In the genomic region with DNA sequence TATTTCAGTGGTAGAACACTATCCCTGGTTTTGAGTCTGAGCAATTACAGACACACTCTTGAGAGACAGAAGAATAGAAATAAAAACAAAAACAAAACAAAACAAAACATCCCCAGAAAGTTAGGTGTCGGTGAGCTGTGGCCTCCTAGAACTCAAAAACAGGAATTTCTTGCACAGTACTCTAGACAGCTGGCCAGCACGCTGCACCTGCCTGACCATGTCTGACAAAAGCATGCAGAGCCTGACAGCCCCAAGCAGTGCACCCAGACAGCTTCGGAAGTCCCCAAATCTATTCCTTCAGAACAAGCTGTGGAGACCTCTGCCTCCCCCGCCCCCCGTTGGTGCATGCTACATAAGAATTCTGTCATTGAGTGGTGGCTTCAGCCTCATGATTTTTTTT, we compare ENCODE assay signal across 12 mouse cellular contexts. TPM values are rescaled to one million over a fixed set of nuclear protein-coding genes. Genes with fewer than 3 reads are reported as not detected.
DNase-seq lines count a peak whose midpoint lies in the region; ATAC-seq and TF ChIP-seq lines count a peak whose summit lies in the region.
"Had no signal": no experiment of that assay in that cellular context is flagged by ENCODE, and none has a peak within 500 bp of the region (broad histone marks: within the 10 kb centered on the region; RNA-seq: fewer than 3 reads in every experiment).

No protein-coding gene starts in this region.

- H3K27ac ChIP-seq in forebrain, embryonic 12.5 days: peak overlapping the region; percentile 60; the same call in 1 of the 2 replicates
- H3K27ac ChIP-seq in forebrain, postnatal 0 days (ENCODE audit: low read depth, low read length): no peak overlapping the region
- H3K27ac ChIP-seq in midbrain, embryonic 12.5 days (replicated peaks): peak overlapping the region; percentile 60
- no peak overlapping the region for H3K27ac ChIP-seq in midbrain, embryonic 14.5 days (replicated peaks; ENCODE audit: low read depth, low read length)
- peak overlapping the region; percentile 66; the same call in 1 of the 2 replicates for H3K27ac ChIP-seq in hindbrain, embryonic 12.5 days
- H3K27ac ChIP-seq in neural tube, embryonic 13.5 days (replicated peaks): peak overlapping the region; percentile 59
- H3K27ac ChIP-seq in lung, postnatal 0 days (ENCODE audit: low read length): no peak overlapping the region

- H3K4me2 ChIP-seq in forebrain, embryonic 12.5 days: no peak overlapping the region
- H3K4me2 ChIP-seq in forebrain, postnatal 0 days (ENCODE audit: low read depth): no peak overlapping the region
- no peak overlapping the region for H3K4me2 ChIP-seq in midbrain, embryonic 12.5 days (replicated peaks)
- no peak overlapping the region for H3K4me2 ChIP-seq in midbrain, embryonic 14.5 days (ENCODE audit: low read length)
- no peak overlapping the region for H3K4me2 ChIP-seq in hindbrain, embryonic 12.5 days (replicated peaks)
- no peak overlapping the region for H3K4me2 ChIP-seq in neural tube, embryonic 13.5 days
- H3K4me2 ChIP-seq in lung, postnatal 0 days (replicated peaks; ENCODE audit: low read depth, low read length): no peak overlapping the region
- H3K4me2 ChIP-seq: hindbrain, embryonic 15.5 days had no signal

- H3K27me3 ChIP-seq in forebrain, embryonic 12.5 days: no peaks in the 10 kb centered on the region
- H3K27me3 ChIP-seq in forebrain, postnatal 0 days (ENCODE audit: insufficient read depth, low read length): no peaks in the 10 kb centered on the region
- no peaks in the 10 kb centered on the region for H3K27me3 ChIP-seq in midbrain, embryonic 12.5 days
- no peaks in the 10 kb centered on the region for H3K27me3 ChIP-seq in midbrain, embryonic 14.5 days (ENCODE audit: control insufficient read depth, insufficient read depth, low read length)
- H3K27me3 ChIP-seq in hindbrain, embryonic 12.5 days: no peaks in the 10 kb centered on the region
- H3K27me3 ChIP-seq in neural tube, embryonic 13.5 days: no peaks in the 10 kb centered on the region
- no peaks in the 10 kb centered on the region for H3K27me3 ChIP-seq in lung, postnatal 0 days (replicated peaks; ENCODE audit: insufficient read depth, low read length)
- H3K27me3 ChIP-seq: hindbrain, embryonic 15.5 days had no signal

- no peak for ATAC-seq in forebrain, embryonic 12.5 days (ENCODE audit: low FRiP score)
- ATAC-seq in forebrain, postnatal 0 days: no peak
- ATAC-seq in midbrain, embryonic 12.5 days (ENCODE audit: low FRiP score, low read depth): no peak
- ATAC-seq in midbrain, embryonic 14.5 days (ENCODE audit: low FRiP score, low TSS enrichment): no peak
- no peak for ATAC-seq in hindbrain, embryonic 12.5 days (ENCODE audit: low FRiP score)
- ATAC-seq in neural tube, embryonic 13.5 days (ENCODE audit: low read depth): no peak
- no peak for ATAC-seq in megakaryocyte progenitor cell, adult 5-6 weeks (replicated peaks; ENCODE audit: poor library complexity)
- no peak for ATAC-seq in lung, postnatal 0 days
- ATAC-seq: liver, postnatal 0 days had no signal

- no peaks in the 10 kb centered on the region for H3K9me3 ChIP-seq in forebrain, embryonic 12.5 days
- H3K9me3 ChIP-seq in forebrain, postnatal 0 days (ENCODE audit: low read length): no peaks in the 10 kb centered on the region
- no peaks in the 10 kb centered on the region for H3K9me3 ChIP-seq in midbrain, embryonic 12.5 days
- no peaks in the 10 kb centered on the region for H3K9me3 ChIP-seq in midbrain, embryonic 14.5 days (ENCODE audit: control insufficient read depth, low read length)
- H3K9me3 ChIP-seq in hindbrain, embryonic 12.5 days (replicated peaks): no peaks in the 10 kb centered on the region
- H3K9me3 ChIP-seq in neural tube, embryonic 13.5 days: no peaks in the 10 kb centered on the region
- H3K9me3 ChIP-seq in lung, postnatal 0 days (ENCODE audit: low read length): no peaks in the 10 kb centered on the region
- H3K9me3 ChIP-seq: hindbrain, embryonic 15.5 days had no signal

- peak overlapping the region; percentile 36; the same call in 1 of the 2 replicates for H3K9ac ChIP-seq in forebrain, embryonic 12.5 days
- no peak overlapping the region for H3K9ac ChIP-seq in forebrain, postnatal 0 days
- H3K9ac ChIP-seq in midbrain, embryonic 12.5 days (replicated peaks): no peak overlapping the region
- no peak overlapping the region for H3K9ac ChIP-seq in midbrain, embryonic 14.5 days (replicated peaks; ENCODE audit: low read length)
- H3K9ac ChIP-seq in hindbrain, embryonic 12.5 days: no peak overlapping the region
- peak overlapping the region; percentile 38; the same call in 1 of the 2 replicates for H3K9ac ChIP-seq in neural tube, embryonic 13.5 days
- H3K9ac ChIP-seq in lung, postnatal 0 days (replicated peaks; ENCODE audit: low read depth): no peak overlapping the region
- H3K9ac ChIP-seq: hindbrain, embryonic 15.5 days; liver, postnatal 0 days had no signal

- DNase-seq in forebrain, postnatal 0 days: no peak
- DNase-seq in midbrain, embryonic 14.5 days: no peak
- no peak for DNase-seq in lung, postnatal 0 days (ENCODE audit: low spot score)
- DNase-seq: cerebellum, adult 2 months; liver, postnatal 0 days; right cerebral cortex, postnatal 14 days had no signal

- 66% methylated on average over 5 of the region's 5 CpGs for WGBS in forebrain, embryonic 12.5 days
- 64% methylated on average over 5 of the region's 5 CpGs for WGBS in forebrain, postnatal 0 days
- WGBS in midbrain, embryonic 12.5 days: 53% methylated on average over 5 of the region's 5 CpGs
- WGBS in midbrain, embryonic 14.5 days: 41% methylated on average over 5 of the region's 5 CpGs
- 49% methylated on average over 5 of the region's 5 CpGs for WGBS in hindbrain, embryonic 12.5 days
- 43% methylated on average over 5 of the region's 5 CpGs for WGBS in neural tube, embryonic 13.5 days
- 70% methylated on average over 5 of the region's 5 CpGs for WGBS in lung, postnatal 0 days

- TF ChIP-seq CTCF in forebrain, postnatal 0 days (IDR thresholded peaks at IDR 0.05; ENCODE audit: low read depth): no peak
- TF ChIP-seq CTCF in lung, postnatal 0 days (IDR thresholded peaks at IDR 0.05): no peak

- no peak for TF ChIP-seq EP300 in lung, postnatal 0 days (IDR thresholded peaks at IDR 0.05)

- H3K4me1 ChIP-seq in forebrain, embryonic 12.5 days: peaks cover 59% of the 10 kb centered on the region
- H3K4me1 ChIP-seq in forebrain, postnatal 0 days (ENCODE audit: insufficient read depth): 0 out of 2 replicates have a peak, but pooled peaks cover 3% of the 10 kb centered on the region
- H3K4me1 ChIP-seq in midbrain, embryonic 12.5 days: peaks cover 58% of the 10 kb centered on the region
- peaks cover 32% of the 10 kb centered on the region for H3K4me1 ChIP-seq in midbrain, embryonic 14.5 days (ENCODE audit: control insufficient read depth, insufficient read depth, low read length)
- H3K4me1 ChIP-seq in hindbrain, embryonic 12.5 days: peaks cover 58% of the 10 kb centered on the region
- peaks cover 73% of the 10 kb centered on the region for H3K4me1 ChIP-seq in neural tube, embryonic 13.5 days (replicated peaks)
- no peaks in the 10 kb centered on the region for H3K4me1 ChIP-seq in lung, postnatal 0 days (ENCODE audit: insufficient read depth, low read depth, low read length)

- H3K36me3 ChIP-seq in forebrain, embryonic 12.5 days (replicated peaks): no peaks in the 10 kb centered on the region
- H3K36me3 ChIP-seq in forebrain, postnatal 0 days (ENCODE audit: insufficient read depth): no peaks in the 10 kb centered on the region
- H3K36me3 ChIP-seq in midbrain, embryonic 12.5 days: no peaks in the 10 kb centered on the region
- H3K36me3 ChIP-seq in midbrain, embryonic 14.5 days (ENCODE audit: control insufficient read depth, insufficient read depth, low read length): no peaks in the 10 kb centered on the region
- H3K36me3 ChIP-seq in hindbrain, embryonic 12.5 days: no peaks in the 10 kb centered on the region
- H3K36me3 ChIP-seq in neural tube, embryonic 13.5 days: no peaks in the 10 kb centered on the region
- H3K36me3 ChIP-seq in lung, postnatal 0 days (ENCODE audit: insufficient read depth, low read length): no peaks in the 10 kb centered on the region
- H3K36me3 ChIP-seq: hindbrain, embryonic 15.5 days had no signal

- no peak overlapping the region for H3K4me3 ChIP-seq in forebrain, embryonic 12.5 days (replicated peaks)
- H3K4me3 ChIP-seq in forebrain, postnatal 0 days (ENCODE audit: low read depth, low read length): no peak overlapping the region
- no peak overlapping the region for H3K4me3 ChIP-seq in midbrain, embryonic 12.5 days
- H3K4me3 ChIP-seq in midbrain, embryonic 14.5 days (replicated peaks; ENCODE audit: low read depth, low read length): no peak overlapping the region
- H3K4me3 ChIP-seq in hindbrain, embryonic 12.5 days: no peak overlapping the region
- no peak overlapping the region for H3K4me3 ChIP-seq in neural tube, embryonic 13.5 days
- no peak overlapping the region for H3K4me3 ChIP-seq in lung, postnatal 0 days (ENCODE audit: low read depth, low read length)
- H3K4me3 ChIP-seq: hindbrain, embryonic 15.5 days had no signal

RNA-seq across cellular contexts. Expression of a gene that starts 49.1 kb away (rescaled TPM):
- 48.4 and 58.6 TPM in 2 replicates for polyA plus RNA-seq in forebrain, embryonic 12.5 days (2016; fragmentation: Nextera tagmentation; extraction: Ambion mirVana)
- total RNA-seq in forebrain, postnatal 0 days (2014; rRNA removed): 19.0 and 22.1 TPM in 2 replicates
- polyA plus RNA-seq in forebrain, postnatal 0 days (2015; fragmentation: Nextera tagmentation; extraction: Ambion mirVana): 10.7 and 12.7 TPM in 2 replicates
- polyA plus RNA-seq in midbrain, embryonic 12.5 days (2016; fragmentation: Nextera tagmentation; extraction: Ambion mirVana): 56.9 and 69.4 TPM in 2 replicates
- 21.9 and 28.2 TPM in 2 replicates for polyA plus RNA-seq in midbrain, embryonic 14.5 days (2014; fragmentation: Nextera tagmentation; extraction: Ambion mirVana)
- 54.3 and 57.3 TPM in 2 replicates for polyA plus RNA-seq in hindbrain, embryonic 12.5 days (2016; fragmentation: Nextera tagmentation; extraction: Ambion mirVana)
- polyA plus RNA-seq in neural tube, embryonic 13.5 days (2015; fragmentation: Nextera tagmentation; extraction: Ambion mirVana): 36.4 and 38.7 TPM in 2 replicates
- 20.7 and 23.9 TPM in 2 replicates for total RNA-seq in megakaryocyte progenitor cell, adult 5-6 weeks (2015)
- 20.0 and 26.5 TPM in 2 replicates for total RNA-seq in megakaryocyte progenitor cell, adult 5-6 weeks (2017)
- 11.7 and 11.9 TPM in 2 replicates for polyA plus RNA-seq in lung, postnatal 0 days (2015; fragmentation: Nextera tagmentation; extraction: Ambion mirVana)

RNA-seq across cellular contexts. Expression of a gene that starts 56.9 kb away (rescaled TPM):
- 103 and 109 TPM in 2 replicates for polyA plus RNA-seq in forebrain, embryonic 12.5 days (2016; fragmentation: Nextera tagmentation; extraction: Ambion mirVana)
- total RNA-seq in forebrain, postnatal 0 days (2014; rRNA removed): 48.6 and 56.6 TPM in 2 replicates
- polyA plus RNA-seq in forebrain, postnatal 0 days (2015; fragmentation: Nextera tagmentation; extraction: Ambion mirVana): 93.2 and 98.2 TPM in 2 replicates
- polyA plus RNA-seq in midbrain, embryonic 12.5 days (2016; fragmentation: Nextera tagmentation; extraction: Ambion mirVana): 98.8 and 113 TPM in 2 replicates
- 111 and 120 TPM in 2 replicates for polyA plus RNA-seq in midbrain, embryonic 14.5 days (2014; fragmentation: Nextera tagmentation; extraction: Ambion mirVana)
- 111 and 113 TPM in 2 replicates for polyA plus RNA-seq in hindbrain, embryonic 12.5 days (2016; fragmentation: Nextera tagmentation; extraction: Ambion mirVana)
- polyA plus RNA-seq in neural tube, embryonic 13.5 days (2015; fragmentation: Nextera tagmentation; extraction: Ambion mirVana): 103 and 124 TPM in 2 replicates
- 20.4 and 25.9 TPM in 2 replicates for total RNA-seq in megakaryocyte progenitor cell, adult 5-6 weeks (2015)
- total RNA-seq in megakaryocyte progenitor cell, adult 5-6 weeks (2017): 11.0 and 14.2 TPM in 2 replicates
- 64.4 and 81.7 TPM in 2 replicates for polyA plus RNA-seq in lung, postnatal 0 days (2015; fragmentation: Nextera tagmentation; extraction: Ambion mirVana)

Comparison
In these comparisons a context has a peak if more than half of its experiments do, and no peak if none do; other contexts are left out.
1. H3K27ac ChIP-seq: peak in forebrain, embryonic 12.5 days (single experiment), midbrain, embryonic 12.5 days (single experiment), hindbrain, embryonic 12.5 days (single experiment) and neural tube, embryonic 13.5 days (single experiment); none in forebrain, postnatal 0 days (single experiment), midbrain, embryonic 14.5 days (single experiment) and lung, postnatal 0 days (single experiment).
2. H3K9ac ChIP-seq: peak in forebrain, embryonic 12.5 days (single experiment) and neural tube, embryonic 13.5 days (single experiment); none in forebrain, postnatal 0 days (single experiment), midbrain, embryonic 12.5 days (single experiment), midbrain, embryonic 14.5 days (single experiment), hindbrain, embryonic 12.5 days (single experiment) and lung, postnatal 0 days (single experiment).